Mouse (Mus musculus): ENCODE data around the gene Aldh16a1.

Aldh16a1 gene

GRCm38 (mm10) chr7:45091001-45091990, 63.1 kb downstream of the Aldh16a1 start:
- no peak for DNase-seq (ENCODE audit: low spot score in 2 of 2)

Data from spleen, postnatal 36 days (tissue).